Mouse (Mus musculus) embryonic facial prominence, embryonic 12.5 days (tissue): Measurements from ENCODE around the gene Gsta4. TPM values are rescaled to one million over a fixed set of nuclear protein-coding genes. Genes with fewer than 3 reads are reported as not detected.
A peak's percentile ranks its signal among the peaks of the same experiment; 100 is the strongest.
"Not testable (repeated sequence)": the region's sequence is repeated elsewhere in the genome, so short reads cannot be mapped to it uniquely, and the experiment has no call there.

Experiments used
- ATAC-seq: fragments of 200-750 bp; cut with Nextera tagmentation; 2 replicates; pipeline ENCODE4 v1.8.0; 2017; ENCODE audit not compliant: insufficient number of reproducible peaks, insufficient read depth, low FRiP score, low TSS enrichment
- H3K27ac ChIP-seq: fragments of 300-500 bp; sonication (generic); 2 replicates; pipeline ENCODE4 v1.5.1; 2016; ENCODE audit warnings: mild to moderate bottlenecking
- H3K27me3 ChIP-seq: fragments of 300-500 bp; sonication (generic); 2 replicates; pipeline ENCODE4 v1.6.1; 2016; ENCODE audit warnings: mild to moderate bottlenecking, moderate library complexity
- H3K36me3 ChIP-seq: fragments of 300-500 bp; sonication (generic); 2 replicates; pipeline ENCODE4 v1.6.1; 2016; ENCODE audit warnings: mild to moderate bottlenecking
- H3K4me1 ChIP-seq: fragments of 300-500 bp; sonication (generic); 2 replicates; pipeline ENCODE4 v1.6.1; 2016
- H3K4me2 ChIP-seq: fragments of 300-500 bp; sonication (generic); replicated peaks from 2 replicates; pipeline ENCODE4 v1.6.1; 2016; ENCODE audit warnings: mild to moderate bottlenecking, moderate library complexity
- H3K4me3 ChIP-seq: fragments of 300-500 bp; sonication (generic); 2 replicates; pipeline ENCODE4 v1.5.1; 2016; ENCODE audit warnings: mild to moderate bottlenecking
- H3K9ac ChIP-seq: fragments of 300-500 bp; sonication (generic); 2 replicates; pipeline ENCODE4 v1.6.1; 2016; ENCODE audit warnings: mild to moderate bottlenecking, moderate library complexity
- H3K9me3 ChIP-seq: fragments of 300-500 bp; sonication (generic); 2 replicates; pipeline ENCODE4 v1.6.1; 2016; ENCODE audit warnings: mild to moderate bottlenecking, moderate library complexity
- WGBS: fragments of 180-500 bp; shearing (Covaris S2); methylation state at CpG from one replicate; pipeline ENCODE4 v1.1.7; 2016; 5-methylcytosine and 5-hydroxymethylcytosine counted together
- polyA plus RNA-seq: library from polyadenylated mRNA; unstranded; fragments of >200 nt; fragmentation: Nextera tagmentation; extraction: Ambion mirVana; gene quantifications from 2 replicates; pipeline ENCODE4 v1.2.1, GENCODE M21; 2016

Gene Gsta4
- 100.0 and 102 TPM in 2 replicates for polyA plus RNA-seq

DNA sequence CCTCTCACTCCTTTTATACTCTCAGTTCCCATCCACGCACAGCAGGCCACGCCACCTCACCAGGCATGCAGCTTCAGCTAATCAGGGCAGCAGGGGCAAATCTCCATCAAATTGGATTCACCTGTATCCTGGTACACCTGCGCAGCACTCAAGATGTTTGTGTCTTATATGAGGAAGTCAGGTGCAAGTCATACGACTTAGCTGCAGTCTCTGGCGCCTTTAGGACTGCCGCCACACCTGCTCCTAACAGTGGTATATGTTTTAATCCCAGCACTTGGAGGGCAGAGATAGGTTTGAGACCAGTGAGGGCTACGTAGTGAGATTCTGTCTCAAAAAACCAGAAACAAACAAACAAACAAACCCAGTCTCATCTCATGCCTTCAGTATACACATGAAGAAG lies at the start of gene Gsta4:
TSS of gene Gsta4 (plus strand) at position 301 of the 400 bp plus-strand sequence.
- WGBS, result 95% methylated on average over 4 of the region's 7 CpGs
- not testable (repeated sequence) for H3K4me2 ChIP-seq, H3K4me3 ChIP-seq, H3K36me3 ChIP-seq, H3K4me1 ChIP-seq, ATAC-seq, H3K27ac ChIP-seq, H3K9me3 ChIP-seq, H3K27me3 ChIP-seq, H3K9ac ChIP-seq

DNA sequence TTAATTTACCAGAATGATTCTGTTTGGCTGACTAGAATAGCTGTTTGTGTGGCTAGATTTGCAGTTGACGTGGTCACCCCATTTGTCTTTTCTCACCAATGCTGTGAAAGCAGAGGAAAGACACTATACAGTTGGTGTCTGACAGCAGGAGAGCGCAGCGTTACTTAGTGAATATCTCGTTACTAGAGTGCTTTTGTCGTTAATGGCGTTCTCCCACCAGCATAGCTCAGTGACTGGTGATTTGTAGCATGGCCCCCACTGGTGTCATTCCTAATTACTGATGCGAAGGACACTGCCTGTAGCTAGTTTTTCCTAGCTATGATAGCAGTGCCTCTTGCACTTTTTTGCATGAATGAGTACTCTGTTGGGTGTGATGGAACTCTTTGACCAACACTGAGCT lies 46.9 kb upstream of the Gsta4 start:
- Histone ChIP-seq H3K27ac (no peak overlapping the region), H3K36me3 (peaks cover 53% of the 10 kb centered on the region), H3K4me3 (no peak overlapping the region), H3K4me1 (no peaks in the 10 kb centered on the region), H3K9me3 (no peaks in the 10 kb centered on the region), H3K27me3 (no peaks in the 10 kb centered on the region), H3K4me2 (no peak overlapping the region), H3K9ac (no peak overlapping the region)
- no peak for ATAC-seq
- 73% methylated on average over 7 of the region's 7 CpGs for WGBS

DNA sequence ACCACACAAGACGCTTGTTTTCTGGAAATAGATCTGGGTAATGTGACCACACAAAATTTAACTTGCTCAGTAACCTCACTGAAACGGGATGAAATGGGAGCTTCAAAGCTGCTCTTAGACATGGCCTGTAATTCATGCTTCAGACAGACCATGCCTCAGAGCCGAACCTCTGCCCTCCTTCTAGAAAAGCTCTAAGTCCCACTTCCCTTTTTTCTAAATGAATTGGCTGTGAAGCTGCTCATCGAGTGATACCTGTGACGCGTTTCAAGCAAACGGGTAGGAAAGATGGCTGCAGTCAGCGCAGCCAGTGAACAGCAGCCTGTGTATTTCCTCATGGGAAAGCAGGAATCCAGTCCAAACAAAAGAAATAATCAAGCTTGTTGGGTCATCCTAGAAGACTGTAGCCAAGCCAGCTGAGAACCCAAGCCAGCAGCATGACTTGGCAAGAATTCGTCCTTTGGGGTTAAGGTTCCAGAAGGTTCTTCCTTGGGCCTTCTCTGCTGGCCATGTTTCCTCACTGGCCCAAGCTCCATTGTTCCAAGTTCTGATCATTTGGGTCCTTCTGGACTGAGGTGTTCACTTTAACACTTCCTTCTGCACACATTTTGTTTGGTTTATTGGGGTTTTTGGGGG lies 44.4 kb upstream of the Gsta4 start:
- 89% methylated on average over 9 of the region's 9 CpGs for WGBS
- H3K36me3 ChIP-seq, result peaks cover 52% of the 10 kb centered on the region

GRCm38 (mm10) chr9:78139463-78139862 lies 43.1 kb upstream of the Gsta4 start:
- 83% methylated on average over 4 of the region's 4 CpGs for WGBS
- Histone ChIP-seq H3K36me3 (peaks cover 51% of the 10 kb centered on the region), H3K9me3 (peaks cover 6% of the 10 kb centered on the region; the same call in 1 of the 2 replicates), H3K27me3 (no peaks in the 10 kb centered on the region), H3K4me1 (no peaks in the 10 kb centered on the region), H3K27ac (no peak overlapping the region), H3K9ac (no peak overlapping the region), H3K4me3 (no peak overlapping the region), H3K4me2 (no peak overlapping the region)
- ATAC-seq, result no peak

More for the DNA sequence above, 44.4 kb upstream of the Gsta4 start:
- Histone ChIP-seq H3K27me3 (no peaks in the 10 kb centered on the region), H3K4me3 (no peak overlapping the region), H3K9ac (no peak overlapping the region), H3K27ac (no peak overlapping the region), H3K9me3 (peaks cover 6% of the 10 kb centered on the region; the same call in 1 of the 2 replicates), H3K4me1 (no peaks in the 10 kb centered on the region), H3K4me2 (no peak overlapping the region)
- no peak for ATAC-seq

DNA sequence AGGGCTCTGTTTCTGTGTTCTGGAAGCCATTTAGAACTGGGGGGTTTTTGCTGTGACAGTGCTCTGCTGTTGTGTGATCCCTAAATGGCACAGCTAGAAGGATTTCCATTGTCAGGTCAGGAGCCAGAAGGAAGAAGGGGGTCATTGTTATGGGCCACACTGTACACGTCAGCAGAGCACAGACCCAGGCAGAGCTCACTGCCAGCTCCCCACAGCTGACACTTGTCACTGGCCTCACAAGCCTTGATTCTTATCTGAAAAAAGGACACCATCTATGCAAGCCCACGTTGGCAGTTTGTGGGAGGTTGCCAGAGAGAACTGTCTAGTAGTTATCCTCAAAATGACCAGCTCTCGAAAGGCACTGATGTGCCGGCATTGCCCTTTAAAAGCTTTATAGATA lies 36.5 kb upstream of the Gsta4 start:
- Histone ChIP-seq H3K9ac (no peak overlapping the region), H3K27ac (no peak overlapping the region), H3K36me3 (peaks cover 50% of the 10 kb centered on the region), H3K4me3 (no peak overlapping the region), H3K9me3 (peaks cover 6% of the 10 kb centered on the region; the same call in 1 of the 2 replicates), H3K27me3 (no peaks in the 10 kb centered on the region), H3K4me1 (no peaks in the 10 kb centered on the region), H3K4me2 (no peak overlapping the region)
- 58% methylated on average over 4 of the region's 4 CpGs for WGBS
- ATAC-seq, result 0 out of 2 replicates have a peak, but pooled peaks have one; percentile 18

GRCm38 (mm10) chr9:78146627-78147026 lies 35.9 kb upstream of the Gsta4 start:
- Histone ChIP-seq H3K36me3 (peaks cover 50% of the 10 kb centered on the region), H3K4me2 (no peak overlapping the region), H3K9ac (no peak overlapping the region), H3K9me3 (peaks cover 6% of the 10 kb centered on the region; the same call in 1 of the 2 replicates), H3K4me1 (no peaks in the 10 kb centered on the region), H3K27ac (no peak overlapping the region), H3K4me3 (no peak overlapping the region), H3K27me3 (no peaks in the 10 kb centered on the region)
- no peak for ATAC-seq
- 62% methylated on average over 6 of the region's 6 CpGs for WGBS

- no peaks in the 10 kb centered on the region for H3K4me1 ChIP-seq
- H3K4me3 ChIP-seq, result no peak overlapping the region
- H3K36me3 ChIP-seq, result peaks cover 44% of the 10 kb centered on the region
- no peak for ATAC-seq
- H3K4me2 ChIP-seq, result no peak overlapping the region
- no peak overlapping the region for H3K9ac ChIP-seq
- 91% methylated on average over 6 of the region's 6 CpGs for WGBS
- no peak overlapping the region for H3K27ac ChIP-seq
- H3K9me3 ChIP-seq, result no peaks in the 10 kb centered on the region
- no peaks in the 10 kb centered on the region for H3K27me3 ChIP-seq
These were observed 34.4 kb upstream of the Gsta4 start for GRCm38 (mm10) chr9:78148149-78148548.

DNA sequence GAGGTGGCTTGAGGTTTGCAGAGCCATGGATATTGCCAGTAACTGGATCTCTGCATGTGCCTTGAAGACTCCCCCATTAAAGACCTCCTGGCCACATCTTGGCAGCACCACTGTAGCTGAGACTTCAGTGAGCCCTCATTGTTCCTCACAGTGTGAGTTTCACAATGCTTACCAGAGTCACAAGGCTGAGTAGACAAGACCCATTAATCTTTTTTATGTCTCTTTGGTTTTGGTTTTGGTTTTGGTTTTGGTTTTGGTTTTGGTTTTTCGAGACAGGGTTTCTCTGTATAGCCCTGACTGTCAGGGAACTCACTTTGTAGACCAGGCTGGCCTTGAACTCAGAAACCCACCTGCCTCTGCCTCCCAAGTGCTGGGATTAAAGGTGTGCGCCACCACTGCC lies 32.8 kb upstream of the Gsta4 start:
- peaks cover 46% of the 10 kb centered on the region for H3K36me3 ChIP-seq
- H3K4me3 ChIP-seq, H3K4me2 ChIP-seq, ATAC-seq, H3K27me3 ChIP-seq, H3K9ac ChIP-seq, H3K4me1 ChIP-seq, H3K27ac ChIP-seq, H3K9me3 ChIP-seq: not testable (repeated sequence)
- WGBS, result 94% methylated on average over 2 of the region's 2 CpGs

DNA sequence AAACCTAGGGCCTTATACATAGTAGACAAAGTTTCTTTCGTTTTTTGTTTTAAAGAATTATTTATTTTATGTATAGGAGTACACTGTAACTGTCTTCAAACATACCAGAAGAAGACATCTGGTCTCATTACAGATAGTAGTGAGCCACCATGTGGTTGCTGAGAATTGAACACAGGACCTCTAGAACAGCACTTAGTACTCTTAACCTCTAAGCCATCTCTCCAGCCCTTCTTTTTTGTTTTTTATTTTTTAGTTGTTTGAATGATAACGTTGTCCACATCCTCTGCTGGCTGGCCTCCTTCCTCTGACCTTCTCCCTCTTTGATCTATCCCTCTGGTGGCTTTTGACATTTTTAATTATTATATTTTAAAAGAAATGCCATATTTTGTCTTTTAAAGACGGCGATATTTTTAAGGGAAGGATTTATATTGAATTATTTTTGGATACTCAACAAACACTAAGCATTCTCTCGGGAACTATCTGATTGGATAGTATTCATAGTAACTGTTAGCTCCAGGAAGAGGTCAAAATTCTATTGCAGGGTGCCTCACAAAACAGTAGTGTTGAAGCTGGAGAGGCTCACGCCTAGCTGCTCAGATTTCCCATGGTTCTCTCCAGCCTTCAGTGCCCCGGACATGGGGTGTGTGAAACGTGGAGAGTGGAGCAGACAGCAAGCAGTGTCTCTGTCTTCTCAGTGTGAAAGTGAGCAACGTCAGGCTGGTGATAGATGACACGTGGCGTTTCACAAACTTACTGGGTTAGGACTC lies 28.2 kb upstream of the Gsta4 start:
- Histone ChIP-seq H3K4me2 (no peak overlapping the region), H3K27me3 (no peaks in the 10 kb centered on the region), H3K9me3 (no peaks in the 10 kb centered on the region), H3K36me3 (peaks cover 64% of the 10 kb centered on the region), H3K9ac (no peak overlapping the region), H3K4me1 (no peaks in the 10 kb centered on the region), H3K27ac (no peak overlapping the region), H3K4me3 (no peak overlapping the region)
- WGBS, result 83% methylated on average over 11 of the region's 11 CpGs
- no peak for ATAC-seq

DNA sequence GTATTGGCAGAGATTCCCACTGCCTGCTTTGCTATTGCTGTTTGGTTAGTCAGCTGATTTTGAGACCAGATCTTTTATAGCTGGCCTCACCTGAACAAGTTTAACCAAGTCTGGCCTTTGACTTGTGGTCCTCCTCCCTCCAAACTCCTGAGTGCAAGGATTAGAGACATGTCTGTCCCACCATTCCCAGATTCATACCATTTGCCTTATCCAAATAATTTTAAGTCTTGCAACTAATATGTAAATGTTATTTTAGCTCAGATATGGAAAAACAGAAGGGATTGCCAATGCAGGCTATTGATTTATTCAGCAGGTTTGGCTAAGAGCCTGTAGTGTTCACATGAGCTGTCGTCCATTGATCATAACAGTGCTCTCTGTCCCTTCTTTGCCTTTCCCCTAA lies 25.4 kb upstream of the Gsta4 start:
- no peak overlapping the region for H3K4me3 ChIP-seq
- WGBS, result 80% methylated on average over 1 of the region's 1 CpGs
- peaks cover 74% of the 10 kb centered on the region for H3K36me3 ChIP-seq

GRCm38 (mm10) chr9:78163291-78163690 lies 19.3 kb upstream of the Gsta4 start:
- peaks cover 79% of the 10 kb centered on the region for H3K36me3 ChIP-seq
- H3K4me2 ChIP-seq, result no peak overlapping the region
- H3K4me3 ChIP-seq, result no peak overlapping the region
- 87% methylated on average over 10 of the region's 10 CpGs for WGBS
- no peak for ATAC-seq
- no peaks in the 10 kb centered on the region for H3K27me3 ChIP-seq
- H3K4me1 ChIP-seq, result no peaks in the 10 kb centered on the region
- no peaks in the 10 kb centered on the region for H3K9me3 ChIP-seq
- no peak overlapping the region for H3K9ac ChIP-seq
- H3K27ac ChIP-seq, result no peak overlapping the region

More for the DNA sequence above, 25.4 kb upstream of the Gsta4 start:
- no peaks in the 10 kb centered on the region for H3K4me1 ChIP-seq
- no peaks in the 10 kb centered on the region for H3K27me3 ChIP-seq
- H3K9me3 ChIP-seq, result no peaks in the 10 kb centered on the region
- no peak overlapping the region for H3K4me2 ChIP-seq
- H3K27ac ChIP-seq, result no peak overlapping the region
- H3K9ac ChIP-seq, result no peak overlapping the region
- no peak for ATAC-seq

- H3K4me1 ChIP-seq, result no peaks in the 10 kb centered on the region
- H3K9me3 ChIP-seq, result no peaks in the 10 kb centered on the region
- H3K4me3 ChIP-seq, result no peak overlapping the region
- no peaks in the 10 kb centered on the region for H3K27me3 ChIP-seq
- no peak overlapping the region for H3K9ac ChIP-seq
- no peak overlapping the region for H3K27ac ChIP-seq
- ATAC-seq, result no peak
- H3K4me2 ChIP-seq, result no peak overlapping the region
- peaks cover 78% of the 10 kb centered on the region for H3K36me3 ChIP-seq
- 94% methylated on average over 3 of the region's 3 CpGs for WGBS
These were observed 17.8 kb upstream of the Gsta4 start for GRCm38 (mm10) chr9:78164741-78165140.
